Mouse (Mus musculus): ENCODE measurements at regions not wholly inside any gene's neighbourhood (a gene's known extent, or its start where the extent isn't known, plus 50 kb on each side); places are given as distances from the start of the nearest gene placed in this dataset.

GRCm38 (mm10) chr3:137568580-137569313, 52.7 kb upstream of the Ddit4l start:
- Histone ChIP-seq H3K27ac (replicated peaks; ENCODE audit: insufficient read depth, low read depth, low read length) (no peak overlapping the region), H3K27me3 (ENCODE audit: control insufficient read depth, insufficient read depth, low read length) (no peaks in the 10 kb centered on the region), H3K36me3 (ENCODE audit: control insufficient read depth, insufficient read depth, low read length) (no peaks in the 10 kb centered on the region), H3K79me2 (ENCODE audit: control insufficient read depth, insufficient read depth, low read length) (no peaks in the 10 kb centered on the region), H3K9ac (ENCODE audit: low read depth, low read length) (no peak overlapping the region), H3K4me1 (ENCODE audit: control insufficient read depth, insufficient read depth, low read length) (no peaks in the 10 kb centered on the region), H3K4me3 (ENCODE audit: insufficient read depth, low read depth, low read length) (no peak overlapping the region)
- DNase-seq (ENCODE audit: extremely low read depth, low read depth, low spot score), result no peak
- 78% methylated on average over 2 of the region's 2 CpGs for WGBS
- TF ChIP-seq CTCF (IDR thresholded peaks at IDR 0.05; ENCODE audit: low read depth, low read length) (no peak), POLR2A (IDR thresholded peaks at IDR 0.05; ENCODE audit: extremely low read depth, insufficient read depth, low read length) (no peak)
